Mouse (Mus musculus): ENCODE data around the gene Csnk1g2.

Gene Csnk1g2

GRCm38 (mm10) chr10:80680260-80680696 is 57.6 kb downstream of the Csnk1g2 start:
- DNase-seq (ENCODE audit: low spot score): no peak

- DNase-seq (ENCODE audit: low spot score): no peak
These were observed 59.4 kb downstream of the Csnk1g2 start for GRCm38 (mm10) chr10:80682003-80682402.

- DNase-seq (ENCODE audit: low spot score): no peak
These were observed 61.0 kb downstream of the Csnk1g2 start for GRCm38 (mm10) chr10:80683647-80684046.

- no peak for DNase-seq (ENCODE audit: low spot score)
These were observed 61.6 kb downstream of the Csnk1g2 start for GRCm38 (mm10) chr10:80684214-80684613.

- DNase-seq (ENCODE audit: low spot score): no peak
These were observed 62.3 kb downstream of the Csnk1g2 start for GRCm38 (mm10) chr10:80684984-80685383.

GRCm38 (mm10) chr10:80686617-80687016 is 64.0 kb downstream of the Csnk1g2 start:
- no peak for DNase-seq (ENCODE audit: low spot score)

- DNase-seq (ENCODE audit: low spot score): no peak
These were observed 65.2 kb downstream of the Csnk1g2 start for GRCm38 (mm10) chr10:80687850-80688249.
